Mouse (Mus musculus) macrophage (primary cell): ENCODE data around the gene Ackr4. TPM values are rescaled to one million over a fixed set of nuclear protein-coding genes. Genes with fewer than 3 reads are reported as not detected.

ENCODE experiments used
- H3K27ac ChIP-seq: fragments of 350-480 bp; formaldehyde crosslinking; 2 replicates; pipeline ENCODE4 v1.9.0; 2021
- H3K36me3 ChIP-seq: fragments of 350-480 bp; formaldehyde crosslinking; 2 replicates; pipeline ENCODE4 v1.9.0; 2021; ENCODE audit errors: inconsistent target
- H3K4me3 ChIP-seq: fragments of 350-480 bp; formaldehyde crosslinking; 2 replicates; pipeline ENCODE4 v1.9.0; 2021; ENCODE audit errors: inconsistent target
- H3K79me2 ChIP-seq: fragments of 350-480 bp; formaldehyde crosslinking; 2 replicates; pipeline ENCODE4 v1.9.0; 2021; ENCODE audit errors: inconsistent target
- WGBS: methylation state at CpG from one replicate; pipeline ENCODE4 v1.1.7; 2026; ENCODE audit warnings: inconsistent platforms; ENCODE audit not compliant: missing documents; 5-methylcytosine and 5-hydroxymethylcytosine counted together
- polyA plus RNA-seq: library from polyadenylated mRNA; stranded (reverse); fragments of 250-400 nt; gene quantifications from 3 replicates; pipeline ENCODE4 v1.2.4, GENCODE M21; 2018; ENCODE audit warnings: inconsistent platforms

Ackr4 gene
- polyA plus RNA-seq, 1 experiment from 2014 or later: not detected

GRCm38 (mm10) chr9:104140351-104140750, 13.6 kb upstream of the Ackr4 start:
- no peak overlapping the region for H3K4me3 ChIP-seq
- WGBS: 45% methylated on average over 6 of the region's 6 CpGs
- H3K27ac ChIP-seq: peak overlapping the region; percentile 49
- no peaks in the 10 kb centered on the region for H3K79me2 ChIP-seq
- no peaks in the 10 kb centered on the region for H3K36me3 ChIP-seq

- no peaks in the 10 kb centered on the region for H3K36me3 ChIP-seq
- H3K27ac ChIP-seq: no peak overlapping the region
- H3K79me2 ChIP-seq: no peaks in the 10 kb centered on the region
- 96% methylated on average over 9 of the region's 9 CpGs for WGBS
- no peak overlapping the region for H3K4me3 ChIP-seq
Measured at GRCm38 (mm10) chr9:104130141-104130755, 3.5 kb upstream of the Ackr4 start.

- no peaks in the 10 kb centered on the region for H3K36me3 ChIP-seq
- WGBS: 93% methylated on average over 2 of the region's 2 CpGs
Measured at GRCm38 (mm10) chr9:104128110-104128509, 1.4 kb upstream of the Ackr4 start.

GRCm38 (mm10) chr9:104123622-104124021, 3.1 kb downstream of the Ackr4 start:
- H3K4me3 ChIP-seq: no peak overlapping the region
- H3K27ac ChIP-seq: no peak overlapping the region
- WGBS: 84% methylated on average over 5 of the region's 5 CpGs
- H3K79me2 ChIP-seq: no peaks in the 10 kb centered on the region
- H3K36me3 ChIP-seq: no peaks in the 10 kb centered on the region

More at GRCm38 (mm10) chr9:104128110-104128509, 1.4 kb upstream of the Ackr4 start:
- Histone ChIP-seq H3K79me2 (no peaks in the 10 kb centered on the region), H3K27ac (no peak overlapping the region), H3K4me3 (no peak overlapping the region)

GRCm38 (mm10) chr9:104123101-104123500, 3.6 kb downstream of the Ackr4 start:
- 58% methylated on average over 5 of the region's 5 CpGs for WGBS
- Histone ChIP-seq H3K79me2 (no peaks in the 10 kb centered on the region), H3K36me3 (no peaks in the 10 kb centered on the region)

GRCm38 (mm10) chr9:104109151-104109550, 17.6 kb downstream of the Ackr4 start:
- Histone ChIP-seq H3K79me2 (no peaks in the 10 kb centered on the region), H3K4me3 (no peak overlapping the region)
- 99% methylated on average over 5 of the region's 5 CpGs for WGBS

More at GRCm38 (mm10) chr9:104123101-104123500, 3.6 kb downstream of the Ackr4 start:
- H3K27ac ChIP-seq: no peak overlapping the region
- H3K4me3 ChIP-seq: no peak overlapping the region

GRCm38 (mm10) chr9:104108571-104109143, 18.1 kb downstream of the Ackr4 start:
- WGBS: 100% methylated on average over 2 of the region's 2 CpGs

More at GRCm38 (mm10) chr9:104109151-104109550, 17.6 kb downstream of the Ackr4 start:
- Histone ChIP-seq H3K36me3 (no peaks in the 10 kb centered on the region), H3K27ac (no peak overlapping the region)

GRCm38 (mm10) chr9:104107482-104107881, 19.3 kb downstream of the Ackr4 start:
- Histone ChIP-seq H3K36me3 (no peaks in the 10 kb centered on the region), H3K4me3 (no peak overlapping the region), H3K79me2 (no peaks in the 10 kb centered on the region), H3K27ac (no peak overlapping the region)
- 93% methylated on average over 6 of the region's 6 CpGs for WGBS

More at GRCm38 (mm10) chr9:104108571-104109143, 18.1 kb downstream of the Ackr4 start:
- Histone ChIP-seq H3K36me3 (no peaks in the 10 kb centered on the region), H3K79me2 (no peaks in the 10 kb centered on the region), H3K27ac (no peak overlapping the region), H3K4me3 (no peak overlapping the region)

GRCm38 (mm10) chr9:104106930-104107329, 19.8 kb downstream of the Ackr4 start:
- WGBS: 88% methylated on average over 9 of the region's 9 CpGs
- no peak overlapping the region for H3K27ac ChIP-seq
- H3K79me2 ChIP-seq: no peaks in the 10 kb centered on the region
- no peak overlapping the region for H3K4me3 ChIP-seq
- no peaks in the 10 kb centered on the region for H3K36me3 ChIP-seq

- 96% methylated on average over 2 of the region's 2 CpGs for WGBS
- H3K36me3 ChIP-seq: no peaks in the 10 kb centered on the region
- no peak overlapping the region for H3K27ac ChIP-seq
- H3K4me3 ChIP-seq: no peak overlapping the region
- no peaks in the 10 kb centered on the region for H3K79me2 ChIP-seq
Measured at GRCm38 (mm10) chr9:104104986-104105385, 21.7 kb downstream of the Ackr4 start.

- 94% methylated on average over 2 of the region's 2 CpGs for WGBS
- no peaks in the 10 kb centered on the region for H3K79me2 ChIP-seq
- H3K27ac ChIP-seq: no peak overlapping the region
- no peaks in the 10 kb centered on the region for H3K36me3 ChIP-seq
- H3K4me3 ChIP-seq: no peak overlapping the region
Measured at GRCm38 (mm10) chr9:104102901-104103300, 23.8 kb downstream of the Ackr4 start.

GRCm38 (mm10) chr9:104102301-104102700, 24.4 kb downstream of the Ackr4 start:
- H3K79me2 ChIP-seq: no peaks in the 10 kb centered on the region
- H3K27ac ChIP-seq: no peak overlapping the region
- H3K36me3 ChIP-seq: no peaks in the 10 kb centered on the region
- 98% methylated on average over 6 of the region's 6 CpGs for WGBS
- H3K4me3 ChIP-seq: no peak overlapping the region

- H3K27ac ChIP-seq: no peak overlapping the region
- no peaks in the 10 kb centered on the region for H3K36me3 ChIP-seq
- no peak overlapping the region for H3K4me3 ChIP-seq
- H3K79me2 ChIP-seq: no peaks in the 10 kb centered on the region
- 83% methylated on average over 3 of the region's 3 CpGs for WGBS
Measured at GRCm38 (mm10) chr9:104101458-104101857, 25.3 kb downstream of the Ackr4 start.

- WGBS: 92% methylated on average over 7 of the region's 7 CpGs
- Histone ChIP-seq H3K27ac (no peak overlapping the region), H3K4me3 (no peak overlapping the region), H3K36me3 (no peaks in the 10 kb centered on the region), H3K79me2 (no peaks in the 10 kb centered on the region)
Measured at GRCm38 (mm10) chr9:104100822-104101221, 25.9 kb downstream of the Ackr4 start.

- 87% methylated on average over 11 of the region's 11 CpGs for WGBS
- Histone ChIP-seq H3K4me3 (no peak overlapping the region), H3K27ac (no peak overlapping the region), H3K79me2 (no peaks in the 10 kb centered on the region), H3K36me3 (no peaks in the 10 kb centered on the region)
Measured at GRCm38 (mm10) chr9:104099060-104099459, 27.7 kb downstream of the Ackr4 start.
